In genomic region chr5:28456366-28456765, GRCm38 (mm10) we compare ENCODE assay signal across 31 mouse cellular contexts. TPM values are rescaled to one million over a fixed set of nuclear protein-coding genes. Genes with fewer than 3 reads are reported as not detected.
DNase-seq lines count a peak whose midpoint lies in the region; ATAC-seq and TF ChIP-seq lines count a peak whose summit lies in the region.
"Had no signal": no experiment of that assay in that cellular context is flagged by ENCODE, and none has a peak within 500 bp of the region (broad histone marks: within the 10 kb centered on the region; RNA-seq: fewer than 3 reads in every experiment).

No protein-coding gene starts in this region.

- H3K27me3 ChIP-seq in heart, embryonic 10.5 days (ENCODE audit: insufficient read depth, poor library complexity, severe bottlenecking) = peaks cover 95% of the 10 kb centered on the region
- H3K27me3 ChIP-seq in lung, embryonic 15.5 days = peaks cover 58% of the 10 kb centered on the region
- peaks cover 37% of the 10 kb centered on the region for H3K27me3 ChIP-seq in lung, postnatal 0 days (replicated peaks; ENCODE audit: insufficient read depth, low read length)

- 67% methylated on average over 1 of the region's 1 CpGs for WGBS in heart, embryonic 10.5 days
- WGBS in lung, embryonic 15.5 days = 63% methylated on average over 1 of the region's 1 CpGs
- WGBS in lung, postnatal 0 days = 78% methylated on average over 1 of the region's 1 CpGs

- H3K9me3 ChIP-seq in heart, embryonic 10.5 days = no peaks in the 10 kb centered on the region
- no peaks in the 10 kb centered on the region for H3K9me3 ChIP-seq in lung, embryonic 15.5 days
- no peaks in the 10 kb centered on the region for H3K9me3 ChIP-seq in lung, postnatal 0 days (ENCODE audit: low read length)
- H3K9me3 ChIP-seq: embryonic facial prominence, embryonic 12.5 days; heart, embryonic 15.5 days; limb, embryonic 10.5 days; limb, embryonic 15.5 days; liver, embryonic 13.5 days; midbrain, embryonic 12.5 days had no signal

- H3K27ac ChIP-seq in heart, embryonic 10.5 days = no peak overlapping the region
- 0 out of 2 replicates have a peak overlapping the region, but pooled peaks have one; percentile 18 for H3K27ac ChIP-seq in lung, embryonic 15.5 days
- no peak overlapping the region for H3K27ac ChIP-seq in lung, postnatal 0 days (ENCODE audit: low read length)
- H3K27ac ChIP-seq: embryonic facial prominence, embryonic 12.5 days; gastrocnemius, adult 2 months; heart, embryonic 15.5 days; kidney, postnatal 0 days; limb, embryonic 10.5 days; limb, embryonic 15.5 days; liver, embryonic 13.5 days; midbrain, embryonic 12.5 days had no signal

- TF ChIP-seq CTCF in lung, postnatal 0 days (IDR thresholded peaks at IDR 0.05) = no peak

- no peak overlapping the region for H3K9ac ChIP-seq in lung, embryonic 15.5 days
- H3K9ac ChIP-seq in lung, postnatal 0 days (replicated peaks; ENCODE audit: low read depth) = no peak overlapping the region
- H3K9ac ChIP-seq: embryonic facial prominence, embryonic 12.5 days; heart, embryonic 15.5 days; limb, embryonic 15.5 days; liver, embryonic 13.5 days; midbrain, embryonic 12.5 days had no signal

- peaks cover 31% of the 10 kb centered on the region for H3K4me1 ChIP-seq in heart, embryonic 10.5 days
- peaks cover 28% of the 10 kb centered on the region for H3K4me1 ChIP-seq in lung, embryonic 15.5 days
- no peaks in the 10 kb centered on the region for H3K4me1 ChIP-seq in lung, postnatal 0 days (ENCODE audit: insufficient read depth, low read depth, low read length)

- H3K36me3 ChIP-seq in heart, embryonic 10.5 days = no peaks in the 10 kb centered on the region
- no peaks in the 10 kb centered on the region for H3K36me3 ChIP-seq in lung, embryonic 15.5 days
- no peaks in the 10 kb centered on the region for H3K36me3 ChIP-seq in lung, postnatal 0 days (ENCODE audit: insufficient read depth, low read length)
- H3K36me3 ChIP-seq: embryonic facial prominence, embryonic 12.5 days; heart, embryonic 15.5 days; limb, embryonic 10.5 days; limb, embryonic 15.5 days; liver, embryonic 13.5 days; midbrain, embryonic 12.5 days had no signal

- H3K4me2 ChIP-seq in lung, embryonic 15.5 days = no peak overlapping the region; the same call in 1 of the 2 replicates
- H3K4me2 ChIP-seq in lung, postnatal 0 days (replicated peaks; ENCODE audit: low read depth, low read length) = no peak overlapping the region
- H3K4me2 ChIP-seq: embryonic facial prominence, embryonic 12.5 days; heart, embryonic 15.5 days; limb, embryonic 15.5 days; liver, embryonic 13.5 days; midbrain, embryonic 12.5 days had no signal

- peak; percentile 66 for DNase-seq in heart, embryonic 10.5 days (ENCODE audit: low spot score)
- no peak for DNase-seq in heart, adult 18-20 months
- no peak for DNase-seq in lung, postnatal 0 days (ENCODE audit: low spot score)
- DNase-seq in urinary bladder, postnatal 10 days (ENCODE audit: low spot score) = peak; percentile 7
- DNase-seq in urinary bladder, adult 18-20 months (ENCODE audit: low spot score in 2 of 2) = no peak
- no peak for DNase-seq in Muller cell, postnatal 12 days (ENCODE audit: inconsistent ontology term)
- DNase-seq: adrenal gland, postnatal 10 days; B cell, adult 2 months; cerebellum, adult 8-10 months; gastrocnemius, adult 2 months; gastrocnemius, postnatal 36 days; kidney, adult 8-10 months; kidney, postnatal 4 days; liver, embryonic 13.5 days; retina, postnatal 1 day; right cerebral cortex, postnatal 14 days had no signal

- TF ChIP-seq EP300 in lung, postnatal 0 days (IDR thresholded peaks at IDR 0.05) = no peak

- ATAC-seq in lung, embryonic 15.5 days (ENCODE audit: borderline replicate concordance, extremely low read depth, low FRiP score, low TSS enrichment) = no peak
- ATAC-seq in lung, postnatal 0 days = no peak
- ATAC-seq: activated CD4-positive, CD25-positive, alpha-beta regulatory T cell, adult 4 months; forebrain, embryonic 16.5 days; hindbrain, embryonic 16.5 days; intestine, embryonic 16.5 days had no signal

- no peak overlapping the region for H3K4me3 ChIP-seq in heart, embryonic 10.5 days
- no peak overlapping the region for H3K4me3 ChIP-seq in lung, embryonic 15.5 days
- no peak overlapping the region for H3K4me3 ChIP-seq in lung, postnatal 0 days (ENCODE audit: low read depth, low read length)
- H3K4me3 ChIP-seq: embryonic facial prominence, embryonic 12.5 days; gastrocnemius, adult 2 months; heart, embryonic 15.5 days; limb, embryonic 10.5 days; limb, embryonic 15.5 days; liver, embryonic 13.5 days; midbrain, embryonic 12.5 days had no signal

RNA-seq across cellular contexts. Expression of gene Shh, which starts 10.7 kb away (rescaled TPM):
- 0.10 and 0.68 TPM in 2 replicates for polyA plus RNA-seq in heart, embryonic 10.5 days (2016; fragmentation: Nextera tagmentation; extraction: Ambion mirVana)
- not detected for total RNA-seq in heart, adult 18-20 months (2021)
- 12.0 and 12.6 TPM in 2 replicates for polyA plus RNA-seq in lung, embryonic 15.5 days (2015; fragmentation: Nextera tagmentation; extraction: Ambion mirVana)
- polyA plus RNA-seq in lung, postnatal 0 days (2015; fragmentation: Nextera tagmentation; extraction: Ambion mirVana) = 9.7 and 11.7 TPM in 2 replicates
- total RNA-seq: gastrocnemius, adult 2 months; gastrocnemius, postnatal 36 days; heart, adult 8-10 months; heart, postnatal 25 days; megakaryocyte progenitor cell, adult 5-6 weeks; monocyte, adult 5-6 weeks had no signal
- polyA plus RNA-seq: activated CD4-positive, CD25-positive, alpha-beta regulatory T cell, adult 4 months; liver, embryonic 13.5 days had no signal

Comparison
In these comparisons a context has a peak if more than half of its experiments do, and no peak if none do; other contexts are left out.
1. DNase-seq: peak in heart, embryonic 10.5 days (single experiment) and urinary bladder, postnatal 10 days (single experiment); none in heart, adult 18-20 months (0 of 2), lung, postnatal 0 days (single experiment), urinary bladder, adult 18-20 months (0 of 2) and Muller cell, postnatal 12 days (single experiment).